Mouse (Mus musculus): ENCODE measurements around the gene Rftn2. TPM values are rescaled to one million over a fixed set of nuclear protein-coding genes. Genes with fewer than 3 reads are reported as not detected.

Rftn2 gene
- polyA plus RNA-seq, 1 experiment from 2014 or later = 8.6 TPM

GRCm38 (mm10) chr1:55186592-55187210 lies 39.9 kb downstream of the Rftn2 start:
- Histone ChIP-seq H3K4me2 (no peak overlapping the region), H3K4me3 (replicated peaks) (no peak overlapping the region), H3K4me1 (no peaks in the 10 kb centered on the region), H3K27me3 (replicated peaks) (no peaks in the 10 kb centered on the region), H3K27ac (no peak overlapping the region), H3K36me3 (peaks cover under 1% of the 10 kb centered on the region; the same call in 1 of the 2 replicates), H3K9me3 (no peaks in the 10 kb centered on the region), H3K9ac (no peak overlapping the region)
- no peak for ATAC-seq (ENCODE audit: insufficient read depth, low FRiP score, low read depth)
- WGBS = 36% methylated on average over 11 of the region's 11 CpGs

GRCm38 (mm10) chr1:55185718-55186117 lies 40.9 kb downstream of the Rftn2 start:
- H3K4me2 ChIP-seq = no peak overlapping the region
- H3K4me1 ChIP-seq = no peaks in the 10 kb centered on the region
- H3K9ac ChIP-seq = no peak overlapping the region
- WGBS = 81% methylated on average over 6 of the region's 6 CpGs
- no peaks in the 10 kb centered on the region for H3K27me3 ChIP-seq (replicated peaks)
- no peak overlapping the region for H3K27ac ChIP-seq
- H3K4me3 ChIP-seq (replicated peaks) = no peak overlapping the region
- no peaks in the 10 kb centered on the region for H3K9me3 ChIP-seq
- no peak for ATAC-seq (ENCODE audit: insufficient read depth, low FRiP score, low read depth)
- H3K36me3 ChIP-seq = peaks cover 5% of the 10 kb centered on the region; the same call in 1 of the 2 replicates

GRCm38 (mm10) chr1:55182392-55182791 lies 44.2 kb downstream of the Rftn2 start:
- Histone ChIP-seq H3K27me3 (replicated peaks) (no peaks in the 10 kb centered on the region), H3K9ac (no peak overlapping the region), H3K4me1 (no peaks in the 10 kb centered on the region), H3K9me3 (no peaks in the 10 kb centered on the region), H3K27ac (peak overlapping the region; percentile 44; the same call in 1 of the 2 replicates), H3K36me3 (peaks cover 7% of the 10 kb centered on the region; the same call in 1 of the 2 replicates), H3K4me3 (replicated peaks) (no peak overlapping the region), H3K4me2 (no peak overlapping the region)
- no peak for ATAC-seq (ENCODE audit: insufficient read depth, low FRiP score, low read depth)
- WGBS = 56% methylated on average over 5 of the region's 5 CpGs

GRCm38 (mm10) chr1:55179917-55180566 lies 46.5 kb downstream of the Rftn2 start:
- Histone ChIP-seq H3K9me3 (no peaks in the 10 kb centered on the region), H3K4me1 (no peaks in the 10 kb centered on the region), H3K9ac (no peak overlapping the region), H3K4me2 (no peak overlapping the region), H3K4me3 (replicated peaks) (no peak overlapping the region), H3K27ac (no peak overlapping the region), H3K36me3 (peaks cover 7% of the 10 kb centered on the region; the same call in 1 of the 2 replicates), H3K27me3 (replicated peaks) (no peaks in the 10 kb centered on the region)
- WGBS = 82% methylated on average over 5 of the region's 5 CpGs
- no peak for ATAC-seq (ENCODE audit: insufficient read depth, low FRiP score, low read depth)

- 17% methylated on average over 3 of the region's 3 CpGs for WGBS
- ATAC-seq (ENCODE audit: insufficient read depth, low FRiP score, low read depth) = peak; percentile 9; the same call in 1 of the 2 replicates
- Histone ChIP-seq H3K9me3 (no peaks in the 10 kb centered on the region), H3K4me1 (0 out of 2 replicates have a peak, but pooled peaks cover 3% of the 10 kb centered on the region), H3K27me3 (replicated peaks) (no peaks in the 10 kb centered on the region), H3K27ac (peak overlapping the region; percentile 70; the same call in 1 of the 2 replicates), H3K4me3 (replicated peaks) (no peak overlapping the region), H3K9ac (no peak overlapping the region), H3K36me3 (no peaks in the 10 kb centered on the region), H3K4me2 (no peak overlapping the region)
Measured at GRCm38 (mm10) chr1:55174558-55175034, 52.0 kb downstream of the Rftn2 start.

GRCm38 (mm10) chr1:55173720-55174557 lies 52.6 kb downstream of the Rftn2 start:
- Histone ChIP-seq H3K9me3 (no peaks in the 10 kb centered on the region), H3K9ac (no peak overlapping the region), H3K4me3 (replicated peaks) (no peak overlapping the region), H3K4me1 (0 out of 2 replicates have a peak, but pooled peaks cover 3% of the 10 kb centered on the region), H3K27ac (peak overlapping the region; percentile 73), H3K36me3 (no peaks in the 10 kb centered on the region), H3K27me3 (replicated peaks) (no peaks in the 10 kb centered on the region), H3K4me2 (no peak overlapping the region)
- WGBS = 62% methylated on average over 10 of the region's 10 CpGs
- ATAC-seq (ENCODE audit: insufficient read depth, low FRiP score, low read depth) = peak; percentile 90

GRCm38 (mm10) chr1:55171361-55172325 lies 54.9 kb downstream of the Rftn2 start:
- peak overlapping the region; percentile 12; the same call in 1 of the 2 replicates for H3K4me3 ChIP-seq (replicated peaks)
- no peak overlapping the region for H3K27ac ChIP-seq
- 0 out of 2 replicates have a peak, but pooled peaks cover 3% of the 10 kb centered on the region for H3K4me1 ChIP-seq
- ATAC-seq (ENCODE audit: insufficient read depth, low FRiP score, low read depth) = no peak
- no peak overlapping the region for H3K9ac ChIP-seq
- no peaks in the 10 kb centered on the region for H3K27me3 ChIP-seq (replicated peaks)
- H3K36me3 ChIP-seq = no peaks in the 10 kb centered on the region
- H3K4me2 ChIP-seq = 0 out of 2 replicates have a peak overlapping the region, but pooled peaks have one; percentile 17
- no peaks in the 10 kb centered on the region for H3K9me3 ChIP-seq
- 61% methylated on average over 22 of the region's 22 CpGs for WGBS

GRCm38 (mm10) chr1:55168591-55168990 lies 58.0 kb downstream of the Rftn2 start:
- H3K9ac ChIP-seq = no peak overlapping the region
- no peak for ATAC-seq (ENCODE audit: insufficient read depth, low FRiP score, low read depth)

GRCm38 (mm10) chr1:55167560-55167959 lies 59.0 kb downstream of the Rftn2 start:
- Histone ChIP-seq H3K4me2 (no peak overlapping the region), H3K36me3 (no peaks in the 10 kb centered on the region), H3K9me3 (no peaks in the 10 kb centered on the region), H3K27me3 (replicated peaks) (no peaks in the 10 kb centered on the region), H3K4me3 (replicated peaks) (no peak overlapping the region), H3K9ac (no peak overlapping the region), H3K27ac (no peak overlapping the region), H3K4me1 (0 out of 2 replicates have a peak, but pooled peaks cover 3% of the 10 kb centered on the region)
- 75% methylated on average over 4 of the region's 4 CpGs for WGBS
- no peak for ATAC-seq (ENCODE audit: insufficient read depth, low FRiP score, low read depth)

More at GRCm38 (mm10) chr1:55168591-55168990, 58.0 kb downstream of the Rftn2 start:
- H3K4me2 ChIP-seq = no peak overlapping the region
- no peaks in the 10 kb centered on the region for H3K27me3 ChIP-seq (replicated peaks)
- 0 out of 2 replicates have a peak, but pooled peaks cover 3% of the 10 kb centered on the region for H3K4me1 ChIP-seq
- 93% methylated on average over 4 of the region's 4 CpGs for WGBS
- H3K27ac ChIP-seq = no peak overlapping the region
- H3K36me3 ChIP-seq = no peaks in the 10 kb centered on the region
- no peak overlapping the region for H3K4me3 ChIP-seq (replicated peaks)
- no peaks in the 10 kb centered on the region for H3K9me3 ChIP-seq

- 56% methylated on average over 5 of the region's 5 CpGs for WGBS
- Histone ChIP-seq H3K9ac (no peak overlapping the region), H3K4me2 (no peak overlapping the region), H3K4me3 (replicated peaks) (no peak overlapping the region), H3K27me3 (replicated peaks) (no peaks in the 10 kb centered on the region), H3K27ac (no peak overlapping the region), H3K9me3 (no peaks in the 10 kb centered on the region), H3K36me3 (no peaks in the 10 kb centered on the region), H3K4me1 (no peaks in the 10 kb centered on the region)
- ATAC-seq (ENCODE audit: insufficient read depth, low FRiP score, low read depth) = no peak
Measured at GRCm38 (mm10) chr1:55164005-55164404, 62.6 kb downstream of the Rftn2 start.

- Histone ChIP-seq H3K27me3 (replicated peaks) (no peaks in the 10 kb centered on the region), H3K4me2 (no peak overlapping the region), H3K9me3 (no peaks in the 10 kb centered on the region), H3K9ac (no peak overlapping the region), H3K4me1 (no peaks in the 10 kb centered on the region), H3K4me3 (replicated peaks) (no peak overlapping the region), H3K27ac (no peak overlapping the region), H3K36me3 (peaks cover 3% of the 10 kb centered on the region; the same call in 1 of the 2 replicates)
- ATAC-seq (ENCODE audit: insufficient read depth, low FRiP score, low read depth) = no peak
- WGBS = 69% methylated on average over 5 of the region's 5 CpGs
Measured at GRCm38 (mm10) chr1:55162781-55163180, 63.8 kb downstream of the Rftn2 start.

All from stomach, embryonic 15.5 days (tissue).